8 mouse cellular contexts compared by ENCODE assay signal in the genomic region with DNA sequence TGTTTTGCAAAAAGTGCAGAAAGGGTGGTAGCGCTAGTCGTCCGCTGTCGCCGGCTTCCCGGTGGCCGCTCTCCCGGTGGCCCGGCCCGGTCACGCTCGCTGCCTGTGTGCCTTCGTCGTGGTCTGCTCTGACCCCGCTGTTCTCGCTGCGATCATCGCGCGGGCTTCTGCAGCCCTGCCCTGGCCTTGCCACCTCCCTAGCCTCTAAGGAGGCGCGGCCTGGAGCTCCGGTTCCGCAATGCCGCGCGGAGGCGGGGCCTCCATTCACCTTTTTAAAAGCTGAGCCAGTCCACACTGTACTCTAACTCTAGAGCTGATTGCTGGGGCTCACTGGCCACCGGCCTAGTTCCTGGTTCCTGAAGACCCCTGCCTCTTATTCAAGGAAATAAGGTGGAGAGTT. TPM values are rescaled to one million over a fixed set of nuclear protein-coding genes. Genes with fewer than 3 reads are reported as not detected.
A peak's percentile ranks its signal among the peaks of the same experiment; 100 is the strongest.
DNase-seq lines count a peak whose midpoint lies in the region; ATAC-seq and TF ChIP-seq lines count a peak whose summit lies in the region.

No protein-coding gene starts in this region.

- peak overlapping the region; percentile 86 for H3K9ac ChIP-seq in intestine, embryonic 16.5 days (ENCODE audit: low read depth, low read length)
- H3K9ac ChIP-seq in neural tube, embryonic 14.5 days (replicated peaks; ENCODE audit: low read depth, low read length): peak overlapping the region; percentile 61

- peak; percentile 37 to 40 for DNase-seq in right cerebral cortex, postnatal 10 days (ENCODE audit: low spot score in 2 of 2)
- no peak for DNase-seq in right cerebral cortex, adult 18-20 months
- DNase-seq in embryo, embryonic 10 days (ENCODE audit: low spot score): peak; percentile 84
- peak; percentile 64 for DNase-seq in lung, adult 2 months
- peak; percentile 7 to 17 for DNase-seq in thymus, postnatal 36 days

- no peaks in the 10 kb centered on the region for H3K36me3 ChIP-seq in intestine, embryonic 16.5 days (ENCODE audit: control insufficient read depth, insufficient read depth, low read length)
- peaks cover 4% of the 10 kb centered on the region; the same call in 1 of the 2 replicates for H3K36me3 ChIP-seq in neural tube, embryonic 14.5 days (ENCODE audit: control insufficient read depth, insufficient read depth, low read length)

- H3K4me1 ChIP-seq in intestine, embryonic 16.5 days (ENCODE audit: control insufficient read depth, insufficient read depth, low read length): 0 out of 2 replicates have a peak, but pooled peaks cover 2% of the 10 kb centered on the region
- 0 out of 2 replicates have a peak, but pooled peaks cover 2% of the 10 kb centered on the region for H3K4me1 ChIP-seq in lung, adult 2 months (ENCODE audit: control insufficient read depth, insufficient read depth, low read length)
- H3K4me1 ChIP-seq in neural tube, embryonic 14.5 days (ENCODE audit: control insufficient read depth, insufficient read depth, low read length): peaks cover 4% of the 10 kb centered on the region; the same call in 1 of the 2 replicates

- peak; percentile 99 for ATAC-seq in granulocyte monocyte progenitor cell, adult 5-6 weeks (replicated peaks; ENCODE audit: poor library complexity, severe bottlenecking)
- peak; percentile 98 for ATAC-seq in intestine, embryonic 16.5 days
- no peak for ATAC-seq in neural tube, embryonic 14.5 days (ENCODE audit: low read depth)

- TF ChIP-seq CTCF in lung, adult 2 months (IDR thresholded peaks at IDR 0.05; ENCODE audit: insufficient read depth, low read length): no peak

- TF ChIP-seq POLR2A in lung, adult 2 months (IDR thresholded peaks at IDR 0.05; ENCODE audit: borderline replicate concordance, extremely low read depth, low read depth, low read length): peak; percentile 87; the same call in 1 of the 2 replicates

- peak overlapping the region; percentile 70 for H3K27ac ChIP-seq in intestine, embryonic 16.5 days (ENCODE audit: low read length)
- H3K27ac ChIP-seq in neural tube, embryonic 14.5 days (ENCODE audit: low read depth, low read length): no peak overlapping the region

- WGBS in intestine, embryonic 16.5 days: under 1% methylated on average over 29 of the region's 29 CpGs
- 1% methylated on average over 29 of the region's 29 CpGs for WGBS in lung, adult 2 months
- WGBS in neural tube, embryonic 14.5 days: under 1% methylated on average over 29 of the region's 29 CpGs

- H3K4me2 ChIP-seq in intestine, embryonic 16.5 days (ENCODE audit: low read depth, low read length): peak overlapping the region; percentile 91
- H3K4me2 ChIP-seq in neural tube, embryonic 14.5 days (ENCODE audit: low read depth, low read length): peak overlapping the region; percentile 75

- H3K4me3 ChIP-seq in intestine, embryonic 16.5 days (ENCODE audit: low read length): peak overlapping the region; percentile 55
- H3K4me3 ChIP-seq in lung, adult 2 months (replicated peaks; ENCODE audit: extremely low read depth, low read depth, low read length): peak overlapping the region; percentile 51
- peak overlapping the region; percentile 30 for H3K4me3 ChIP-seq in neural tube, embryonic 14.5 days (ENCODE audit: low read depth, low read length)

- H3K9me3 ChIP-seq in intestine, embryonic 16.5 days (ENCODE audit: control insufficient read depth, low read length): no peaks in the 10 kb centered on the region
- H3K9me3 ChIP-seq in neural tube, embryonic 14.5 days (ENCODE audit: control insufficient read depth, low read length): no peaks in the 10 kb centered on the region

- no peaks in the 10 kb centered on the region for H3K27me3 ChIP-seq in intestine, embryonic 16.5 days (replicated peaks; ENCODE audit: control insufficient read depth, insufficient read depth, low read length)
- H3K27me3 ChIP-seq in neural tube, embryonic 14.5 days (ENCODE audit: control insufficient read depth, insufficient read depth, low read length): no peaks in the 10 kb centered on the region

RNA-seq across cellular contexts. Expression of a gene that starts 22.2 kb away (rescaled TPM):
- not detected in 2 replicates for total RNA-seq in granulocyte monocyte progenitor cell, adult 5-6 weeks (2014; fragmentation: Nextera tagmentation)
- not detected in 2 replicates for total RNA-seq in granulocyte monocyte progenitor cell, adult 5-6 weeks (2017)
- polyA plus RNA-seq in intestine, embryonic 16.5 days (2015; fragmentation: Nextera tagmentation; extraction: Ambion mirVana): 0.15 and 0.17 TPM in 2 replicates
- polyA plus RNA-seq in lung, adult 2 months (2012; rRNA removed): 0.02 TPM in 1 of 2 replicates, not detected in the other
- polyA plus RNA-seq in neural tube, embryonic 14.5 days (2014; fragmentation: Nextera tagmentation; extraction: Ambion mirVana): 0.33 and 0.62 TPM in 2 replicates

RNA-seq across cellular contexts. Expression of a gene that starts 23.3 kb away (rescaled TPM):
- total RNA-seq in granulocyte monocyte progenitor cell, adult 5-6 weeks (2014; fragmentation: Nextera tagmentation): 4.5 and 16.1 TPM in 2 replicates
- total RNA-seq in granulocyte monocyte progenitor cell, adult 5-6 weeks (2017): 4.2 and 6.7 TPM in 2 replicates
- 11.2 and 12.4 TPM in 2 replicates for polyA plus RNA-seq in intestine, embryonic 16.5 days (2015; fragmentation: Nextera tagmentation; extraction: Ambion mirVana)
- polyA plus RNA-seq in lung, adult 2 months (2012; rRNA removed): 10.5 and 12.6 TPM in 2 replicates
- polyA plus RNA-seq in neural tube, embryonic 14.5 days (2014; fragmentation: Nextera tagmentation; extraction: Ambion mirVana): 0.71 and 1.1 TPM in 2 replicates

RNA-seq across cellular contexts. Expression of a gene that starts 47.2 kb away (rescaled TPM):
- 25.2 and 25.4 TPM in 2 replicates for total RNA-seq in granulocyte monocyte progenitor cell, adult 5-6 weeks (2014; fragmentation: Nextera tagmentation)
- total RNA-seq in granulocyte monocyte progenitor cell, adult 5-6 weeks (2017): 20.3 and 22.6 TPM in 2 replicates
- polyA plus RNA-seq in intestine, embryonic 16.5 days (2015; fragmentation: Nextera tagmentation; extraction: Ambion mirVana): 26.1 and 31.3 TPM in 2 replicates
- polyA plus RNA-seq in lung, adult 2 months (2012; rRNA removed): 21.0 and 22.1 TPM in 2 replicates
- polyA plus RNA-seq in neural tube, embryonic 14.5 days (2014; fragmentation: Nextera tagmentation; extraction: Ambion mirVana): 51.0 and 66.8 TPM in 2 replicates
